Mouse (Mus musculus): ENCODE data around the gene Tex29.

GRCm38 (mm10) chr8:11840174-11840573, at the start of gene Tex29:
- TF ChIP-seq MEF2A (IDR thresholded peaks at IDR 0.05; ENCODE audit: extremely low read depth, insufficient replicate concordance, low read depth, low read length, poor library complexity, severe bottlenecking) (no peak), ZC3H11A (IDR thresholded peaks at IDR 0.05; ENCODE audit: low read depth, low read length) (no peak), POLR2A (IDR thresholded peaks at IDR 0.05; ENCODE audit: control insufficient read depth in 1 of 2, insufficient read depth in 1 of 2, low read depth in 1 of 2, low read length in 2 of 2, poor library complexity in 1 of 2) (no peak), ETS1 (IDR thresholded peaks at IDR 0.05; ENCODE audit: low read depth, low read length) (no peak), USF2 (IDR thresholded peaks at IDR 0.05; ENCODE audit: borderline replicate concordance in 1 of 2, insufficient read depth in 1 of 2, low read depth in 1 of 2, low read length in 2 of 2) (no peak), CHD1 (IDR thresholded peaks at IDR 0.05; ENCODE audit: low read depth, low read length) (no peak), CTCF (IDR thresholded peaks at IDR 0.05 in 2 of 3, conservative IDR thresholded peaks at IDR 0.05 in 1 of 3; ENCODE audit: control insufficient read depth in 1 of 3, insufficient read depth in 1 of 3, low read depth in 2 of 3, low read length in 3 of 3, poor library complexity in 1 of 3, severe bottlenecking in 1 of 3) (no peak), E2F4 (IDR thresholded peaks at IDR 0.05; ENCODE audit: borderline replicate concordance, low read depth, low read length) (no peak), RAD21 (IDR thresholded peaks at IDR 0.05; ENCODE audit: low read depth, low read length) (no peak), GATA1 (IDR thresholded peaks at IDR 0.05; ENCODE audit: low read depth, low read length) (no peak)

Measured in MEL (cell line).